Mouse (Mus musculus): Measurements from ENCODE around the gene Cep170b. TPM values are rescaled to one million over a fixed set of nuclear protein-coding genes. Genes with fewer than 3 reads are reported as not detected.
A peak's percentile ranks its signal among the peaks of the same experiment; 100 is the strongest.

Cep170b gene
- polyA plus RNA-seq, 1 experiment from 2014 or later, result 7.0 TPM

DNA sequence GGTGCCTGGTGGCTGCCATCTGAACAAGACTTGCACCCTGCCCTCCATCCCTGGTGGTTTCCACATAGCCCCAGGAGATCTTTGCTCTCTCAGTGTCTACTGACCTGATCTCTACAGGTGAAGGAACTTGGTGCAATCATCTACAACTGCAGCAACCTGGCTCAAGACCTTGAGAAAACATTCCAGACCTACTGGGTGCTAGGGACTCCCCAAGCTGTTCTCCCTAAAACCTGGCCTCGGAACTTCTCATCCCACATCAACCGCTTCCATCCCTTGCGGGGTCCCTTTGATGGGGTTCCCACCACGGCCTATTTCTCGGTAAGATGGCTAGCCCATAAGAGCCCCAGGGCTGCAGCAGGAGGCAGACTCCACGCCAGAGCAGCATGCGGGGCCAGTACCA, 46.3 kb downstream of the Cep170b start:
- 85% methylated on average over 7 of the region's 7 CpGs for WGBS
- Histone ChIP-seq H3K9me3 (replicated peaks) (no peaks in the 10 kb centered on the region; the same call in 1 of the 2 replicates), H3K27ac (ENCODE audit: poor library complexity, severe bottlenecking) (no peak overlapping the region), H3K9ac (no peak overlapping the region), H3K36me3 (no peaks in the 10 kb centered on the region), H3K4me3 (no peak overlapping the region), H3K4me1 (replicated peaks) (0 out of 2 replicates have a peak, but pooled peaks cover 9% of the 10 kb centered on the region), H3K27me3 (replicated peaks) (no peaks in the 10 kb centered on the region; the same call in none of the 2 replicates), H3K4me2 (no peak overlapping the region)
- no peak for ATAC-seq (ENCODE audit: insufficient number of reproducible peaks, low FRiP score)

GRCm38 (mm10) chr12:112767036-112767890, 47.0 kb downstream of the Cep170b start:
- Histone ChIP-seq H3K27me3 (replicated peaks) (no peaks in the 10 kb centered on the region; the same call in none of the 2 replicates), H3K4me1 (replicated peaks) (0 out of 2 replicates have a peak, but pooled peaks cover 9% of the 10 kb centered on the region), H3K9ac (no peak overlapping the region), H3K9me3 (replicated peaks) (no peaks in the 10 kb centered on the region; the same call in 1 of the 2 replicates), H3K4me2 (no peak overlapping the region), H3K36me3 (no peaks in the 10 kb centered on the region), H3K4me3 (no peak overlapping the region), H3K27ac (ENCODE audit: poor library complexity, severe bottlenecking) (no peak overlapping the region)
- 87% methylated on average over 16 of the region's 16 CpGs for WGBS
- ATAC-seq (ENCODE audit: insufficient number of reproducible peaks, low FRiP score), result no peak

DNA sequence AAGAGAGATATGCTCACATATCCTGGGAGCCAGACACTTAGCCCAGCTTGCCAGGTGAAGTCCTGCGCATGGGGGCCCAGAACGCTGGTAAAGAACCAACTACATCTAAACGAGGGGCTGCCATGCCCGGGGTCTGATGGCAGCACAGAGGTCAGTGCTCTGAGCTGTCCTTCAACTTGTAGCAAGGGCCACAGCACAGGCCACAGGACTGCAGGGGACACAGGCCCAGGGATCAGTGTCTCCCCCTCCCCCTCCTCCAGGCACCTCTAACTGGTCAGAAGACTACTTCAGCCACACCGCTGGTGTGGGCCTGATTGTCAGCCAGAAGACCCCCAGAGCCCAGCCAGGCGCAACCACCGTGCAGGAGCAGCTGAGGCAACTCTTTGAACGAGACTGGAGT, 47.9 kb downstream of the Cep170b start:
- Histone ChIP-seq H3K27me3 (replicated peaks) (no peaks in the 10 kb centered on the region; the same call in none of the 2 replicates), H3K36me3 (no peaks in the 10 kb centered on the region), H3K4me1 (replicated peaks) (peaks cover 13% of the 10 kb centered on the region), H3K4me2 (no peak overlapping the region), H3K9me3 (replicated peaks) (no peaks in the 10 kb centered on the region; the same call in 1 of the 2 replicates), H3K4me3 (no peak overlapping the region), H3K9ac (no peak overlapping the region), H3K27ac (ENCODE audit: poor library complexity, severe bottlenecking) (no peak overlapping the region)
- 73% methylated on average over 8 of the region's 8 CpGs for WGBS
- no peak for ATAC-seq (ENCODE audit: insufficient number of reproducible peaks, low FRiP score)

- H3K4me2 ChIP-seq, result peak overlapping the region; percentile 24
- H3K4me3 ChIP-seq, result no peak overlapping the region
- no peak overlapping the region for H3K27ac ChIP-seq (ENCODE audit: poor library complexity, severe bottlenecking)
- no peaks in the 10 kb centered on the region; the same call in 1 of the 2 replicates for H3K27me3 ChIP-seq (replicated peaks)
- no peaks in the 10 kb centered on the region for H3K9me3 ChIP-seq (replicated peaks)
- H3K9ac ChIP-seq, result peak overlapping the region; percentile 32; the same call in 1 of the 2 replicates
- no peak for ATAC-seq (ENCODE audit: insufficient number of reproducible peaks, low FRiP score)
- peaks cover 20% of the 10 kb centered on the region for H3K4me1 ChIP-seq (replicated peaks)
- no peaks in the 10 kb centered on the region for H3K36me3 ChIP-seq
- WGBS, result 69% methylated on average over 6 of the region's 6 CpGs
These were observed 48.8 kb downstream of the Cep170b start for GRCm38 (mm10) chr12:112769031-112769430.

- no peak for ATAC-seq (ENCODE audit: insufficient number of reproducible peaks, low FRiP score)
- WGBS, result 63% methylated on average over 2 of the region's 2 CpGs
These were observed 49.5 kb downstream of the Cep170b start for GRCm38 (mm10) chr12:112769751-112770150.

GRCm38 (mm10) chr12:112770396-112770795, 50.1 kb downstream of the Cep170b start:
- Histone ChIP-seq H3K9me3 (replicated peaks) (peaks cover 7% of the 10 kb centered on the region; the same call in 1 of the 2 replicates), H3K27ac (ENCODE audit: poor library complexity, severe bottlenecking) (no peak overlapping the region), H3K36me3 (no peaks in the 10 kb centered on the region), H3K4me3 (no peak overlapping the region), H3K4me1 (replicated peaks) (peaks cover 20% of the 10 kb centered on the region), H3K27me3 (replicated peaks) (no peaks in the 10 kb centered on the region; the same call in 1 of the 2 replicates), H3K4me2 (no peak overlapping the region), H3K9ac (no peak overlapping the region)
- no peak for ATAC-seq (ENCODE audit: insufficient number of reproducible peaks, low FRiP score)
- WGBS, result 80% methylated on average over 4 of the region's 4 CpGs

More at GRCm38 (mm10) chr12:112769751-112770150, 49.5 kb downstream of the Cep170b start:
- no peaks in the 10 kb centered on the region for H3K36me3 ChIP-seq
- peaks cover 20% of the 10 kb centered on the region for H3K4me1 ChIP-seq (replicated peaks)
- 0 out of 2 replicates have a peak, but pooled peaks cover under 1% of the 10 kb centered on the region for H3K9me3 ChIP-seq (replicated peaks)
- no peaks in the 10 kb centered on the region; the same call in 1 of the 2 replicates for H3K27me3 ChIP-seq (replicated peaks)
- no peak overlapping the region for H3K27ac ChIP-seq (ENCODE audit: poor library complexity, severe bottlenecking)
- H3K4me2 ChIP-seq, result peak overlapping the region; percentile 24
- H3K4me3 ChIP-seq, result no peak overlapping the region
- no peak overlapping the region for H3K9ac ChIP-seq

DNA sequence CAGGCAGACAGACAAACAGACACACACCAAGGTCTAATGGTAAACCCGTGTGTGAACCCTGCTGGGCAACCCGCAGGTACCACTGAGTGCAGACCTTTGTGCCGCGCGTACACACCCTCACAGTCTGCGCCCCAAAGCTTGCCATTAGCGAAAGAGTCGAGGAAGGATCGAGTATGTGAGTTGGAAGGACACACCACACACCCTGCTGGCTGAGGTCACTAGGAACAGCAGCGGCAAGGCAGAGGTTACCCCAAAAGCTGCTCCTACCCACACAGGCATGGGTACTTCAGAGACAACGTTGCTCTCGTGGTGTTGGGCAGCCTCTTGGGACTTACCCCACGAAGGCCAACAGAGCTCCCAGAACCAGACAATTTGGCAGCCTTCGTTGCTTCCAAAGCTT, 52.1 kb downstream of the Cep170b start:
- 88% methylated on average over 14 of the region's 14 CpGs for WGBS
- Histone ChIP-seq H3K36me3 (no peaks in the 10 kb centered on the region), H3K9ac (no peak overlapping the region), H3K4me3 (no peak overlapping the region), H3K27ac (ENCODE audit: poor library complexity, severe bottlenecking) (no peak overlapping the region), H3K4me2 (no peak overlapping the region), H3K27me3 (replicated peaks) (no peaks in the 10 kb centered on the region; the same call in 1 of the 2 replicates), H3K9me3 (replicated peaks) (peaks cover 10% of the 10 kb centered on the region), H3K4me1 (replicated peaks) (peaks cover 20% of the 10 kb centered on the region)
- no peak for ATAC-seq (ENCODE audit: insufficient number of reproducible peaks, low FRiP score)

DNA sequence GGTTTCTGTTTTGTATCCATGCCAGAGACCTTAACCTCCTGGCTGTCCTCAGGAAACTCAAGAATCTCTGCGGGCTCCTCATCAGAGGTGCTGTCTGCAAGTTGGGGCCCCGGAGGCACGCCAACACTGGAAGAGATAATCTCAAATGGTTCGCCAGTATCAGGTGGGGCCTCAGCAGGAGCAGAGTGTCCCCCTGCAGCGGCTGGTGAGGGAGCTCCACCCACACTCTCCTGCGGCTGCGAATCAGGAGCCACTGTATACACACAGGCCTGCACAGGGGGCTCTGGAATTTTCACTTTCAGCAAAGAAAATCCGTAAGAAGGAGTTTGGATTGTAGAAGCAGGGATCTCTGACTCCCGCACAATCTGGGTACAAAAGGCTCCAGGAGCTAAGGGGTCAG, 53.1 kb downstream of the Cep170b start:
- H3K4me2 ChIP-seq, result peak overlapping the region; percentile 47
- ATAC-seq (ENCODE audit: insufficient number of reproducible peaks, low FRiP score), result no peak
- no peaks in the 10 kb centered on the region; the same call in 1 of the 2 replicates for H3K27me3 ChIP-seq (replicated peaks)
- WGBS, result 19% methylated on average over 9 of the region's 9 CpGs
- H3K4me1 ChIP-seq (replicated peaks), result peaks cover 18% of the 10 kb centered on the region
- H3K27ac ChIP-seq (ENCODE audit: poor library complexity, severe bottlenecking), result no peak overlapping the region
- H3K9ac ChIP-seq, result peak overlapping the region; percentile 37; the same call in 1 of the 2 replicates
- no peaks in the 10 kb centered on the region for H3K36me3 ChIP-seq
- H3K9me3 ChIP-seq (replicated peaks), result peaks cover 10% of the 10 kb centered on the region
- H3K4me3 ChIP-seq, result 0 out of 2 replicates have a peak overlapping the region, but pooled peaks have one; percentile 10

DNA sequence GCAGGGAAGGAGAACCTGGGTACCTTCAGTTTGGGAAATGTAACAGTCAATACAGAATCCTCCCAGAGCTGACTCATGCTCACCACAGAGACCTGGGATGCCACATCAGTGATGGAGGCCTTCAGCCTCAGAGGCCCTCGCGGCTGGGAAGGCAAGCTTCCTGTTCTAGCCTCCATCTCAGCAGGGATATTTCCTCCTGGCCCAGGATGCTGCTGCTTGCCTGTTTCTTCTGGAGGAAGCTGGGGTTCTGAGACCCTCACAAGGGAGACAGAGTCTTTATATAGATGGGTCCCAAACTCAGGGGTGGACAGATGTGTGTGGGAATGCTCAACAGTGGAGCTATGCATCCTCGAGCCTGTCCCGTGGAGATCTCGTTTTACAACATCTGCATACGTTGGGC, 53.8 kb downstream of the Cep170b start:
- no peaks in the 10 kb centered on the region for H3K36me3 ChIP-seq
- H3K4me3 ChIP-seq, result no peak overlapping the region
- no peak overlapping the region for H3K9ac ChIP-seq
- H3K27me3 ChIP-seq (replicated peaks), result no peaks in the 10 kb centered on the region; the same call in 1 of the 2 replicates
- peaks cover 10% of the 10 kb centered on the region for H3K9me3 ChIP-seq (replicated peaks)
- no peak for ATAC-seq (ENCODE audit: insufficient number of reproducible peaks, low FRiP score)
- 65% methylated on average over 6 of the region's 6 CpGs for WGBS
- no peak overlapping the region for H3K4me2 ChIP-seq
- no peak overlapping the region for H3K27ac ChIP-seq (ENCODE audit: poor library complexity, severe bottlenecking)
- peaks cover 17% of the 10 kb centered on the region for H3K4me1 ChIP-seq (replicated peaks)

DNA sequence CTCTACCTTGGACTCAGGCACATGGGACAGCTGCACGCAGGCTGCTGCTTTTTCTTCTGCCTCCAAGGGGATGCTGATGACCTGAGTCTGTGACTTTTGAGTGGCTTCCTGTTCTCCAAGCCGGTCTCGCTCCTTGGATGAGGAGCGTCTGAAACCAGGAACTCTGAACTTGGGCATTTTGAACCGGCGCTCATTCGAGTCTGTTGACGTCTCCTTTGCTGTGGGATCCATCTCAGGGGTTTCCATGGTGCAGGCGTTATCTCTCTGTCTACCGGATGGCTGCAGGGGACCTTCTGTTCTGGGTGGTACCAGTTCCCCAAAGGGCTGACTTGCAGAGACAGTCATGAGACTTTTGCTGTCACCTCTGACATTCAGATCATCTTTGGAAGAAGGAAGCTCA, 54.2 kb downstream of the Cep170b start:
- H3K9ac ChIP-seq, result no peak overlapping the region
- no peaks in the 10 kb centered on the region; the same call in 1 of the 2 replicates for H3K27me3 ChIP-seq (replicated peaks)
- H3K36me3 ChIP-seq, result no peaks in the 10 kb centered on the region
- no peak for ATAC-seq (ENCODE audit: insufficient number of reproducible peaks, low FRiP score)
- no peak overlapping the region for H3K4me3 ChIP-seq
- no peak overlapping the region for H3K4me2 ChIP-seq
- no peak overlapping the region for H3K27ac ChIP-seq (ENCODE audit: poor library complexity, severe bottlenecking)
- H3K9me3 ChIP-seq (replicated peaks), result peaks cover 10% of the 10 kb centered on the region
- WGBS, result 85% methylated on average over 10 of the region's 10 CpGs
- peaks cover 13% of the 10 kb centered on the region for H3K4me1 ChIP-seq (replicated peaks)

GRCm38 (mm10) chr12:112791026-112791425, 70.8 kb downstream of the Cep170b start:
- no peak for ATAC-seq (ENCODE audit: insufficient number of reproducible peaks, low FRiP score)
- Histone ChIP-seq H3K4me2 (no peak overlapping the region), H3K9ac (no peak overlapping the region), H3K27me3 (replicated peaks) (peaks cover 12% of the 10 kb centered on the region), H3K9me3 (replicated peaks) (no peaks in the 10 kb centered on the region), H3K27ac (ENCODE audit: poor library complexity, severe bottlenecking) (no peak overlapping the region), H3K36me3 (no peaks in the 10 kb centered on the region), H3K4me1 (replicated peaks) (peaks cover 32% of the 10 kb centered on the region), H3K4me3 (no peak overlapping the region)
- 71% methylated on average over 8 of the region's 8 CpGs for WGBS

Data from heart, embryonic 12.5 days (tissue).